Mouse (Mus musculus) embryonic facial prominence, embryonic 11.5 days (tissue): ENCODE results near the gene Dnajc12. TPM values are rescaled to one million over a fixed set of nuclear protein-coding genes. Genes with fewer than 3 reads are reported as not detected.
"Not testable (repeated sequence)": the region's sequence is repeated elsewhere in the genome, so short reads cannot be mapped to it uniquely, and the experiment has no call there.

Source experiments
- ATAC-seq: fragments of 200-750 bp; cut with Nextera tagmentation; replicated peaks from 2 replicates; pipeline ENCODE4 v1.8.0; 2017; ENCODE audit warnings: low read depth; ENCODE audit not compliant: insufficient number of reproducible peaks, low FRiP score, low TSS enrichment
- DNase-seq: peaks from one replicate; pipeline ENCODE4 v3.0.0-alpha.2; 2015; ENCODE audit warnings: low spot score
- H3K27ac ChIP-seq: fragments of 300-500 bp; sonication (generic); replicated peaks from 2 replicates; pipeline ENCODE4 v1.5.1; 2014; ENCODE audit warnings: mild to moderate bottlenecking, low read depth, low read length, control low read depth
- H3K27me3 ChIP-seq: fragments of 300-500 bp; sonication (generic); 2 replicates; pipeline ENCODE4 v1.6.1; 2014; ENCODE audit warnings: mild to moderate bottlenecking, low read length, moderate library complexity, mixed read lengths; ENCODE audit not compliant: control insufficient read depth, insufficient read depth
- H3K36me3 ChIP-seq: fragments of 300-500 bp; sonication (generic); replicated peaks from 2 replicates; pipeline ENCODE4 v1.6.1; 2014; ENCODE audit warnings: low read depth, mild to moderate bottlenecking, low read length, moderate library complexity, mixed read lengths; ENCODE audit not compliant: control insufficient read depth, insufficient read depth
- H3K4me1 ChIP-seq: fragments of 300-500 bp; sonication (generic); 2 replicates; pipeline ENCODE4 v1.6.1; 2014; ENCODE audit warnings: low read length, mixed read lengths; ENCODE audit not compliant: control insufficient read depth, insufficient read depth
- H3K4me2 ChIP-seq: fragments of 300-500 bp; sonication (generic); 2 replicates; pipeline ENCODE4 v1.6.1; 2014; ENCODE audit warnings: low read depth, mild to moderate bottlenecking, control low read depth, low read length, moderate library complexity
- H3K4me3 ChIP-seq: fragments of 300-500 bp; sonication (generic); 2 replicates; pipeline ENCODE4 v1.5.1; 2014; ENCODE audit warnings: low read depth, low read length, control low read depth
- H3K9ac ChIP-seq: fragments of 300-500 bp; sonication (generic); replicated peaks from 2 replicates; pipeline ENCODE4 v1.6.1; 2014; ENCODE audit warnings: mild to moderate bottlenecking, control low read depth, low read length
- H3K9me3 ChIP-seq: fragments of 300-500 bp; sonication (generic); replicated peaks from 2 replicates; pipeline ENCODE4 v1.6.1; 2016; ENCODE audit warnings: mild to moderate bottlenecking, low read length, inconsistent platforms, mixed read lengths; ENCODE audit not compliant: control insufficient read depth
- WGBS: fragments of 180-500 bp; shearing (Covaris S2); extraction: QIAGEN DNeasy Blood & Tissue Kit; methylation state at CpG from one replicate; pipeline ENCODE4 v1.1.7; 2014; 5-methylcytosine and 5-hydroxymethylcytosine counted together
- polyA plus RNA-seq: library from polyadenylated mRNA; unstranded; fragments of >200 nt; fragmentation: Nextera tagmentation; extraction: Ambion mirVana; gene quantifications from 2 replicates; pipeline ENCODE4 v1.2.1, GENCODE M21; 2014

The Dnajc12 gene
- polyA plus RNA-seq, 1 experiment from 2014 or later: 14.5 TPM

- H3K36me3 ChIP-seq: no peaks in the 10 kb centered on the region
- no peak overlapping the region for H3K4me2 ChIP-seq
- no peak overlapping the region for H3K9ac ChIP-seq
- DNase-seq: no peak
- H3K27ac ChIP-seq: no peak overlapping the region
- no peaks in the 10 kb centered on the region for H3K4me1 ChIP-seq
- no peak overlapping the region for H3K4me3 ChIP-seq
- no peaks in the 10 kb centered on the region for H3K9me3 ChIP-seq
- ATAC-seq: no peak
- WGBS: 88% methylated on average over 10 of the region's 10 CpGs
- H3K27me3 ChIP-seq: no peaks in the 10 kb centered on the region
Observed at GRCm38 (mm10) chr10:63396963-63397362, 14.7 kb downstream of the Dnajc12 start.

- DNase-seq (no peak), ATAC-seq (no peak)
- no peak overlapping the region for H3K9ac ChIP-seq
- no peak overlapping the region for H3K27ac ChIP-seq
- H3K4me2 ChIP-seq: no peak overlapping the region
- no peaks in the 10 kb centered on the region for H3K4me1 ChIP-seq
- no peaks in the 10 kb centered on the region for H3K36me3 ChIP-seq
- no peaks in the 10 kb centered on the region for H3K27me3 ChIP-seq
- 82% methylated on average over 5 of the region's 5 CpGs for WGBS
- H3K9me3 ChIP-seq: no peaks in the 10 kb centered on the region
- no peak overlapping the region for H3K4me3 ChIP-seq
Observed at GRCm38 (mm10) chr10:63402731-63403504, 20.7 kb downstream of the Dnajc12 start.

GRCm38 (mm10) chr10:63403636-63404035, 21.4 kb downstream of the Dnajc12 start:
- WGBS: 76% methylated on average over 2 of the region's 2 CpGs
- H3K27ac ChIP-seq: no peak overlapping the region
- ATAC-seq (no peak), DNase-seq (no peak)
- H3K4me3 ChIP-seq: no peak overlapping the region
- H3K9ac ChIP-seq: no peak overlapping the region
- H3K36me3 ChIP-seq: no peaks in the 10 kb centered on the region
- no peak overlapping the region for H3K4me2 ChIP-seq
- H3K27me3 ChIP-seq: no peaks in the 10 kb centered on the region
- H3K9me3 ChIP-seq: no peaks in the 10 kb centered on the region
- no peaks in the 10 kb centered on the region for H3K4me1 ChIP-seq

- Histone ChIP-seq H3K27me3 (no peaks in the 10 kb centered on the region), H3K4me1 (no peaks in the 10 kb centered on the region), H3K27ac (no peak overlapping the region), H3K36me3 (no peaks in the 10 kb centered on the region), H3K9me3 (no peaks in the 10 kb centered on the region), H3K9ac (no peak overlapping the region), H3K4me3 (no peak overlapping the region), H3K4me2 (no peak overlapping the region)
- ATAC-seq (no peak), DNase-seq (no peak)
- 66% methylated on average over 16 of the region's 16 CpGs for WGBS
Observed at GRCm38 (mm10) chr10:63410162-63410956, 28.1 kb downstream of the Dnajc12 start.

GRCm38 (mm10) chr10:63411674-63412073, 29.4 kb downstream of the Dnajc12 start:
- not testable (repeated sequence) for H3K27ac ChIP-seq, H3K9ac ChIP-seq, H3K36me3 ChIP-seq, ATAC-seq, H3K9me3 ChIP-seq, H3K4me1 ChIP-seq, H3K27me3 ChIP-seq, H3K4me2 ChIP-seq, H3K4me3 ChIP-seq, DNase-seq
- 89% methylated on average over 5 of the region's 7 CpGs for WGBS

- no peaks in the 10 kb centered on the region for H3K27me3 ChIP-seq
- WGBS: 86% methylated on average over 17 of the region's 17 CpGs
Observed at GRCm38 (mm10) chr10:63412756-63413155, 30.5 kb downstream of the Dnajc12 start.

GRCm38 (mm10) chr10:63415287-63415686, 33.0 kb downstream of the Dnajc12 start:
- Histone ChIP-seq H3K36me3 (no peaks in the 10 kb centered on the region), H3K27me3 (no peaks in the 10 kb centered on the region), H3K9me3 (no peaks in the 10 kb centered on the region), H3K9ac (no peak overlapping the region), H3K4me1 (no peaks in the 10 kb centered on the region), H3K27ac (no peak overlapping the region), H3K4me3 (no peak overlapping the region), H3K4me2 (no peak overlapping the region)
- DNase-seq: no peak
- ATAC-seq: no peak
- 81% methylated on average over 7 of the region's 7 CpGs for WGBS

More at GRCm38 (mm10) chr10:63412756-63413155, 30.5 kb downstream of the Dnajc12 start:
- Histone ChIP-seq H3K27ac (no peak overlapping the region), H3K4me2 (no peak overlapping the region), H3K9ac (no peak overlapping the region), H3K4me1 (no peaks in the 10 kb centered on the region), H3K9me3 (no peaks in the 10 kb centered on the region), H3K36me3 (no peaks in the 10 kb centered on the region), H3K4me3 (no peak overlapping the region)
- ATAC-seq (no peak), DNase-seq (no peak)

- Histone ChIP-seq H3K4me3 (no peak overlapping the region), H3K4me2 (no peak overlapping the region), H3K27me3 (no peaks in the 10 kb centered on the region), H3K9ac (no peak overlapping the region), H3K27ac (no peak overlapping the region), H3K4me1 (no peaks in the 10 kb centered on the region), H3K9me3 (no peaks in the 10 kb centered on the region), H3K36me3 (no peaks in the 10 kb centered on the region)
- DNase-seq (no peak), ATAC-seq (no peak)
- WGBS: 69% methylated on average over 7 of the region's 7 CpGs
Observed at GRCm38 (mm10) chr10:63415850-63416249, 33.6 kb downstream of the Dnajc12 start.
